Mouse (Mus musculus): ENCODE data around the gene Mcl1. TPM values are rescaled to one million over a fixed set of nuclear protein-coding genes. Genes with fewer than 3 reads are reported as not detected.

Mcl1 gene
- polyA plus RNA-seq, 1 experiment, result 27.4 TPM

DNA sequence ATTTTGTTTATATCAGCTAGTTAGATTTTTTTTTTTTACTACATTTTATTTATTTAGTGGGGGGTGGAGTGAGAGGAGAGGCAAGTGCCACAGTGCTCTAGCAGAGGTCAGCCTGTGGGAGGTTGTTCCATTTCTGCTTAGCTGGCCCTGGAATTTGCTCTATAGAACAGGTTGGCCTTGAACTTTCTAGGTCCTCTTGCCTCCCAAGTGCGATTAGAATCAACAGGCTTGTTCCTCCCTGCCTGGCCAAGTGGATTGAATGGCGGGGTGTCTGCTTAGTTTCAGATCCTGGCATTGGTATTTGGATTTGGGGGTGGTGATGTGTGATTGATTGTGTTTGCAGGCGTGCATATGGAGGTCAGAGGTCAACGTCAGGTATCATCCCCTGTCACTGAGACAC lies 22.5 kb upstream of the Mcl1 start:
- TF ChIP-seq POLR2A (IDR thresholded peaks at IDR 0.05; ENCODE audit: control insufficient read depth, low read depth, low read length) (no peak), CTCF (IDR thresholded peaks at IDR 0.05; ENCODE audit: control insufficient read depth, insufficient read depth, insufficient replicate concordance, low read depth, low read length) (no peak)
- Histone ChIP-seq H3K27me3 (ENCODE audit: control insufficient read depth, insufficient read depth, low read length) (no peaks in the 10 kb centered on the region), H3K4me3 (ENCODE audit: control insufficient read depth, low read depth, low read length) (no peak overlapping the region), H3K36me3 (ENCODE audit: control insufficient read depth, insufficient read depth, low read length) (peaks cover 4% of the 10 kb centered on the region), H3K4me1 (ENCODE audit: control insufficient read depth, insufficient read depth, low read length) (no peaks in the 10 kb centered on the region; the same call in 1 of the 2 replicates), H3K27ac (ENCODE audit: control insufficient read depth, insufficient read depth, low read depth, low read length) (no peak overlapping the region)

DNA sequence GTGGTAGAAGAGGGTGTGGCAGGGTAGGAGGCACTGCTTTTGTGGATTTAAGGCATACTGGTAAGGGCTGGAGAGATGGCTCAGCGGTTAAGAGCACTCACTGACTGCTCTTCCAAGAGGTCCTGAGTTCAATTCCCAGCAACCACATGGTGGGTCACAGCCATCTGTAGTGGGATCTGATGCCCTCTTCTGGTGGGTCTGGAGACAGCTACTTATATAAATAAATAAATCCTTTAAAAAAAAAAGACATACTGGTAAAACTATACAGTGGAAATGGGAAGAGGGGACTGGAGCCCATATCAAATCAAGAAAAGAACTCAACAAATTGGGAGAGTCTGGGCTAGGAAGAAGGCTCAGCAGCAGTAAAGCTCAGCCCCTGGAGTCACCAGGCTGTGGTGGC lies 18.9 kb upstream of the Mcl1 start:
- Histone ChIP-seq H3K27ac (ENCODE audit: control insufficient read depth, insufficient read depth, low read depth, low read length) (no peak overlapping the region), H3K36me3 (ENCODE audit: control insufficient read depth, insufficient read depth, low read length) (no peaks in the 10 kb centered on the region)
- TF ChIP-seq POLR2A (IDR thresholded peaks at IDR 0.05; ENCODE audit: control insufficient read depth, low read depth, low read length), result no peak
- no peak for TF ChIP-seq CTCF (IDR thresholded peaks at IDR 0.05; ENCODE audit: control insufficient read depth, insufficient read depth, insufficient replicate concordance, low read depth, low read length)

DNA sequence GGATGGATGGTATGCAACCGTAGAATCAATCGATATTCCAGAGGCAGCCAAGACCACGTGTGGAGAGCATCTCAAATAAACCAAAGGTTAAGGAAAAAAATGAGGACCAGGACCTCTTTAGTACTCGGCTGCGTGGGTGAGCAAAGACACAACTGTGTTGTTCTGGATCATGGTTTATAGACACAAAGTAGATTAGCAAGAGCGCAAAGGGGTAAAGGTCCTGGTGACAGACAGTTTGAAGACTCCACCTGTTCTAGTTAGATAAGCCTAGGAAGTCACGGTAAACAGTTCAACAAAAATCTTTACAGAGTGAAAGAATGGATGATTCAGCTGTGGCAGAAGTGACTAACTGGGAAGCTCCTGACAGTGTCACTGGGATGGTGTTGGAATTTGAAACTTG lies 15.5 kb upstream of the Mcl1 start:
- Histone ChIP-seq H3K4me1 (ENCODE audit: control insufficient read depth, insufficient read depth, low read length) (no peaks in the 10 kb centered on the region), H3K36me3 (ENCODE audit: control insufficient read depth, insufficient read depth, low read length) (no peaks in the 10 kb centered on the region), H3K4me3 (ENCODE audit: control insufficient read depth, low read depth, low read length) (no peak overlapping the region), H3K27ac (ENCODE audit: control insufficient read depth, insufficient read depth, low read depth, low read length) (no peak overlapping the region), H3K27me3 (ENCODE audit: control insufficient read depth, insufficient read depth, low read length) (no peaks in the 10 kb centered on the region)
- TF ChIP-seq POLR2A (IDR thresholded peaks at IDR 0.05; ENCODE audit: control insufficient read depth, low read depth, low read length) (no peak), CTCF (IDR thresholded peaks at IDR 0.05; ENCODE audit: control insufficient read depth, insufficient read depth, insufficient replicate concordance, low read depth, low read length) (no peak)

More for the DNA sequence above, 18.9 kb upstream of the Mcl1 start:
- Histone ChIP-seq H3K4me1 (ENCODE audit: control insufficient read depth, insufficient read depth, low read length) (no peaks in the 10 kb centered on the region; the same call in 1 of the 2 replicates), H3K4me3 (ENCODE audit: control insufficient read depth, low read depth, low read length) (no peak overlapping the region), H3K27me3 (ENCODE audit: control insufficient read depth, insufficient read depth, low read length) (no peaks in the 10 kb centered on the region)

DNA sequence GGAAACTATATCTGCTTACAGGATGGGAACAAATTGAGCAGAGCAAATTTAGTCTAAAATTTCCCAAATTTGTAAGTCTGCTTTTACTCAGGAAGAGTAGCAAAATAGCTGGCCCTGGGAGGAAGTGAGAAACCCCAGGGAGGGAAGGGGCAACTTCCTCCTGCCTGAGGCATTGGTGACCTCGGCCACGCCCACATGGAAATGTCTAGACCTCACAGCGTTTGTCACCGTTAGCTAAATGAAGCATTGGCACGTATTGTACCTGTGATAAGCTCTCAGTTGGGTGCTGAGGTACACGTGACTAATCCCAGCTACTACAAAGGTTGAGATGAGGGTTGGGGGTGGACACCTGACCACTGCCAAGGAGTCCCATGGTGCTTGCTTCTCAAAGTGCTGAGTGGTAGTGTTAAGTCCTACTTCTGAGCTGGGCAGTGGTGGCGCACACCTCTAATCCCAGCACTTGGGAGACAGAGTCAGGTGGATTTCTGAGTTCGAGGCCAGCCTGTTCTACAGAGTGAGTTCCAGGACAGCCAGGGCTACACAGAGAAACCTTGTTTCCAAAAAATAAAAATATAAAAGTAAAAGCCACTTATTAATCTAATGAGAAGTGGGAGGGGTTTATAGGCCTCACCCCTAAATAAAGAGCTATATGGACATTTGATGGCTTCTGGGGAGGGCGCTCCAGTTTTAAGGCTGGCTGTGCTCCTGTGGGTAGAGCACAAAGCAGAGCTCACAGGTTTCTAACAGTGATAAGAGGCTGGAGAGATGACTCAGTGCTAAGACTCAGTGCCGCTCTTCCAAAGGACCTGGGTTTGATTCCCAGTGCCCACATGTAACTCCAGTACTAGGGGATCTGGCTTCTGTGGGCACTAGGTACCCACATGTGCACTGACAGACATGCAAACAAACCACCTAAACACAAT lies 13.0 kb upstream of the Mcl1 start:
- H3K27me3 ChIP-seq (ENCODE audit: control insufficient read depth, insufficient read depth, low read length), result no peaks in the 10 kb centered on the region
- no peak overlapping the region for H3K27ac ChIP-seq (ENCODE audit: control insufficient read depth, insufficient read depth, low read depth, low read length)
- no peak for TF ChIP-seq POLR2A (IDR thresholded peaks at IDR 0.05; ENCODE audit: control insufficient read depth, low read depth, low read length)
- TF ChIP-seq CTCF (IDR thresholded peaks at IDR 0.05; ENCODE audit: control insufficient read depth, insufficient read depth, insufficient replicate concordance, low read depth, low read length), result no peak
- no peak overlapping the region for H3K4me3 ChIP-seq (ENCODE audit: control insufficient read depth, low read depth, low read length)
- no peaks in the 10 kb centered on the region for H3K36me3 ChIP-seq (ENCODE audit: control insufficient read depth, insufficient read depth, low read length)
- H3K4me1 ChIP-seq (ENCODE audit: control insufficient read depth, insufficient read depth, low read length), result no peaks in the 10 kb centered on the region

DNA sequence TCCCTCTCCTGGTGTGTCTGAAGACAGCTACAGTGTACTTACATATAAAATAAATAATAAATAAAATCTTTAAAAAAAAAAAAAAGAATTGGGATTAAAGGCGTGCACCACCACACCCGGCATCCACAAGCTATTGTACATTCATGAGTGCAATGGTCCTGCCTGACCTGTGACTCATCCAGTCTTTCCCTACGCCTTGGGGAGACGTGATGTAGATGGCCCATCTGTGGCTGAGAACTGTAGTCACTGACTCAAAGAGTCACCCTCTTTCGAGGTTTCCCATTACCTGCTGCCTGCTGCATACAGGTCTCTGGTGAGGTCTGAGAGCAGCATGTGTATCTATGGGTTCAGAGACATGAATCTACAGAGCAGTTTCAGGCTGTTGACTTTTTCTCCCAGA lies 10.6 kb upstream of the Mcl1 start:
- H3K36me3 ChIP-seq (ENCODE audit: control insufficient read depth, insufficient read depth, low read length), result no peaks in the 10 kb centered on the region
- H3K4me3 ChIP-seq (ENCODE audit: control insufficient read depth, low read depth, low read length), result no peak overlapping the region
- H3K4me1 ChIP-seq (ENCODE audit: control insufficient read depth, insufficient read depth, low read length), result peaks cover 7% of the 10 kb centered on the region; the same call in 1 of the 2 replicates
- no peak for TF ChIP-seq CTCF (IDR thresholded peaks at IDR 0.05; ENCODE audit: control insufficient read depth, insufficient read depth, insufficient replicate concordance, low read depth, low read length)
- TF ChIP-seq POLR2A (IDR thresholded peaks at IDR 0.05; ENCODE audit: control insufficient read depth, low read depth, low read length), result no peak
- no peaks in the 10 kb centered on the region for H3K27me3 ChIP-seq (ENCODE audit: control insufficient read depth, insufficient read depth, low read length)
- no peak overlapping the region for H3K27ac ChIP-seq (ENCODE audit: control insufficient read depth, insufficient read depth, low read depth, low read length)

DNA sequence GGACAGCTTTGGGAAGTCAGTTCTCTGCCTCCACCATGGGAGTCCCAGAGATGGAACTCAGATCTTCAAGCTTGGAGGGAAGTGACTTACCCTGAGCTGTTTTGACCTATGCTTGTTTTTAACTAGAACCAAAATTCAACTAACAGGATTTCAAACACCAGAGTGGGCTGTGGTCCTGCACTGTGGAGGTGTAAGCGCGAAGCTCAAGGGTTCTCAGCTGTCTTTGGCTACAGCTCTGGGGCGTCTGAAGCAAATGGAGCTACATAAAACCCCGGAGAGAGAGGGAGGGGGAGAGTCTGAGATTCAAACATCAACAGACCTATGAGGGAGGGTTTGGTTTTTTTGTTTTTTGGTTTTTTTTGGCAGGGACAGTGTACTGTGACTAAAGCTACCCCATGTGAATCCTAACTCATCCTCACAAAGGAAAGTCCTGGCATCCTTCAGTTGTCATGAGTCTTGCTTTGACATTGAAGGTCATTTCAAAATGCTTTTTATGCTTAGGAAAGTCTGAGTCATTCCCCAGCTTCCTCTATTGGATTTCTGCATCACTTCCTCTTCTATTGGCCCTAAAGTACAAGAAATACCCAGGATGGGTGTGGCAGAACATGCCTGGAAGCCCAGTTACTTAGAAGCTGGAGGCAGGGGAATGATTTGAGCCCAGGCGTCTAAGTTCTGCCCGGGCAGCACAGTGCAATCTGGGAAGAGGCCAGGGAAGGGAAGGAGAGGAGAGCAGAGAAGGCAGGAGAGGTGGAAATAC lies 8.1 kb upstream of the Mcl1 start:
- H3K27me3 ChIP-seq (ENCODE audit: control insufficient read depth, insufficient read depth, low read length), result no peaks in the 10 kb centered on the region
- H3K36me3 ChIP-seq (ENCODE audit: control insufficient read depth, insufficient read depth, low read length), result no peaks in the 10 kb centered on the region
- peaks cover 7% of the 10 kb centered on the region; the same call in 1 of the 2 replicates for H3K4me1 ChIP-seq (ENCODE audit: control insufficient read depth, insufficient read depth, low read length)
- no peak for TF ChIP-seq POLR2A (IDR thresholded peaks at IDR 0.05; ENCODE audit: control insufficient read depth, low read depth, low read length)
- no peak for TF ChIP-seq CTCF (IDR thresholded peaks at IDR 0.05; ENCODE audit: control insufficient read depth, insufficient read depth, insufficient replicate concordance, low read depth, low read length)
- H3K4me3 ChIP-seq (ENCODE audit: control insufficient read depth, low read depth, low read length), result no peak overlapping the region
- H3K27ac ChIP-seq (ENCODE audit: control insufficient read depth, insufficient read depth, low read depth, low read length), result peak overlapping the region; percentile 61

DNA sequence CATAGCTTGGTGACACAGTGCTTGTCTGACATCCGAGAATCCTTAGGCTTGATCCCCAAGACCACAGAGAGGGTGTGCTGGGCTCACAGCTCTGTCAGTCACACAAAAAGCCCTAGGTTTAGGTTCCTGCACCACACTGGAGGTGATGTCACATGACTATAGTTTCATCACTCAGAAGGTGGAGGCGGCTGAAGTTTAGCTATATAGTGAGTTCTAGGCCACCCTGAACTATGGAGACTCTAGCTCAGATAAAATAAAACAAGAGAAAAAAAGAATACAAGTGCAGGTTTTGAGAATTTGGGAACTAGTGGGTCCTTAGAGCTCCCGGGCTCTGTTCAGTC lies 7.6 kb upstream of the Mcl1 start:
- Histone ChIP-seq H3K4me3 (ENCODE audit: control insufficient read depth, low read depth, low read length) (no peak overlapping the region), H3K4me1 (ENCODE audit: control insufficient read depth, insufficient read depth, low read length) (peaks cover 8% of the 10 kb centered on the region), H3K27me3 (ENCODE audit: control insufficient read depth, insufficient read depth, low read length) (no peaks in the 10 kb centered on the region), H3K27ac (ENCODE audit: control insufficient read depth, insufficient read depth, low read depth, low read length) (peak overlapping the region; percentile 61), H3K36me3 (ENCODE audit: control insufficient read depth, insufficient read depth, low read length) (no peaks in the 10 kb centered on the region)
- TF ChIP-seq POLR2A (IDR thresholded peaks at IDR 0.05; ENCODE audit: control insufficient read depth, low read depth, low read length), result no peak
- no peak for TF ChIP-seq CTCF (IDR thresholded peaks at IDR 0.05; ENCODE audit: control insufficient read depth, insufficient read depth, insufficient replicate concordance, low read depth, low read length)

Data from testis, adult 2 months (tissue).